Mouse (Mus musculus) splenic B cell, adult 2 months (primary cell): ENCODE results near the gene Zscan12.
"Not testable (repeated sequence)": the region's sequence is repeated elsewhere in the genome, so short reads cannot be mapped to it uniquely, and the experiment has no call there.

Experiments used
- DNase-seq: peaks from one replicate; pipeline ENCODE4 v3.0.0-alpha.2; 2011; ENCODE audit warnings: low read depth, low spot score
- H3K27me3 ChIP-seq: 2 replicates; pipeline ENCODE4 v1.6.1; 2012; ENCODE audit warnings: mild to moderate bottlenecking, low read length, moderate library complexity, mixed read lengths; ENCODE audit not compliant: control insufficient read depth, poor library complexity, insufficient read depth, severe bottlenecking
- H3K36me3 ChIP-seq: 2 replicates; pipeline ENCODE4 v1.6.1; 2012; ENCODE audit warnings: mild to moderate bottlenecking, low read length, moderate library complexity, mixed read lengths; ENCODE audit not compliant: control insufficient read depth, poor library complexity, insufficient read depth, severe bottlenecking

Gene Zscan12

DNA sequence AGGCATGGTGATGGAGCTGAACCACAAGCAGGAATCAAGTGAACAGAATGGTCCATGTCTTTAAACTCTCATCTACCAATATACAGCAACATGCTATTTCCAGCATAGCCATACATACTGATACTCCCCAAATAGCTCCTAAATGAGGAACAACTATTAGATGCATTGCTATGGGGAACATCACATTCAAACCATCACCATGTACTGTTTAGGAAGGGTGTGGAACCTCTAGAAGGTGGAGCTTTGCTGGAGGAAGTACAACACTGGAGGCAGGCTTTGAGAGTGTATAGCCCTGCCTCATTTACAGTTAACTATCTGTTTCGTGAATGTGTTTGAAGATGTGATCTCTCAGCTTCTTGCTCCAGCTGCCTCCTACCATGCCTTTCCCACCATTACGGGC, 15.2 kb downstream of the Zscan12 start:
- no peak for DNase-seq
- Histone ChIP-seq H3K27me3 (no peaks in the 10 kb centered on the region), H3K36me3 (no peaks in the 10 kb centered on the region)

DNA sequence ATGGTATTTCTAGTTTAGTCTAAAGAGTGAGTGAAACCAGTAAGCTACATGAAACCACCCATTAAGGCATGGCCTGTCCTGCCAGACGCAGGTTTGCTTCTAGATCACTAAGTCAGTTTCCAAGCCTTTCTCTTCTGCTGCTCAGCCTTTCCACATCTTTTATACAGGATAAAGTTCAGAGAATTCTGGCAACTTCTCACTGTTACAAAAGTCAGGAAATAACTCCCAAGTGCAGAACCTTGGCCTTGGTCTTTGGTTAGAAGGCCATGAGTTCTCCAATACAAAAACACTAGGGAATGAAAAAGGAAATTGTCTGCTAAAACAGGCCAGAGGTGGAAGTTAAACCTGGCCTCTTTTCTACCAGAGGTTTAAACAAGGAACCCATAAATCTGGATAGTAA, 32.6 kb downstream of the Zscan12 start:
- Histone ChIP-seq H3K36me3 (peaks cover 5% of the 10 kb centered on the region), H3K27me3 (no peaks in the 10 kb centered on the region)
- no peak for DNase-seq

DNA sequence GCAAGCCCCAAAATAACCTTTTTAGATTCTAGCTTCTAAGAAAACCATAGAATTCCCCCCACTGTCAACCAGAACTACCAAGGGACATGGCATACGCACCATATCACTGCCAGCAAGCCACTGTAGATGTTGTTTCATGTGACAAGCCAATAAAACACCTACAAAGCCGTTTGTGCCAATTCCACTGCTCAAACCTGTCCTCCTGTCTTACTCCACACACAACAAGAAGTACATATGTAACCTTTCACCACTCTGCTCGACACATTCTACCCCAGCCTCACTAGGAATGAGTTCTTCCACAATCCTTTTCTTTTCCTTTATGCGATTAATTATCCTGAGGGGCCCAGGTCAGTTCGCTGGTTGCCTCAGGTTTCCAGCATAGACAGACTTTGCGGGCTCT, 33.0 kb downstream of the Zscan12 start:
- no peak for DNase-seq
- Histone ChIP-seq H3K27me3 (no peaks in the 10 kb centered on the region), H3K36me3 (peaks cover 3% of the 10 kb centered on the region)

DNA sequence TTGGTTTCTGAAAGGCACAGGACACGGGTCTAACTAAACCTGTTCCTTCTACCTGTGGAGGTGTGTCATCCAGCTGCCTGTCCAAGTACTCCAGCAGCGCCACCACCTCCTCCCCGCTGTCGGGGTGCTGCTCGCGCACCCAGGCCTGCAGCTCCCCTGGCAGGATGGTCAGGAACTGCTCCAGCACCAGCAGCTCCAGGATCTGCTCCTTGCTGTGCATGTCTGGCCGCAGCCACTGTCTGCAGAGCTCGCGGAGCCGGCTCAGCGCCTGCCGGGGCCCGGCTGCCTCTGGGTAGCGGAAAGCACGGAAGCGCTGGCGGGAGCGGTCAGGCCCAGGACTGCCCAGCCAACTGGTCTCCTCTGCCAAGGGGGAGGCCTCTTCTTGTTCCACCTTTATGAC, 33.4 kb downstream of the Zscan12 start:
- H3K27me3 ChIP-seq, DNase-seq, H3K36me3 ChIP-seq: not testable (repeated sequence)

DNA sequence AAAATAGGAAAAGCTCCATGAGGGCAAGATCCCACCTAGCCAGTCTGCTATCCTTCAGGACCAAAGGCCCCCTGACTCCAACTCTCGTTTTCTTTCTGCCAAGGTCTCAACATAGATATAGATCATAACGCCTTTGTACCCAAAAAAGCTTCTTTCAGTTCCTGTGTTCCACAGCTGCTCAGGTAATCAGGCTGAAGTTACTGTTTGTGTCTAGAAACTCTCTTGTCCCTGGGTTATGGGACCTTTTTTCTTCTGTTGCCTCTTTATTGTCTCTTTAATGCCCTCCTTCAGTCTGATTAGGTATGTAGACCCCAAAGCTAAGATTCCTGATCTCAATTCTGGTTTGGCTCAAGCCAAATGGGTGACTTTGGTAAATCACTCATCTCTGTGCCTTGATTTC, 34.9 kb downstream of the Zscan12 start:
- no peaks in the 10 kb centered on the region; the same call in 1 of the 2 replicates for H3K36me3 ChIP-seq
- no peaks in the 10 kb centered on the region for H3K27me3 ChIP-seq
- no peak for DNase-seq

DNA sequence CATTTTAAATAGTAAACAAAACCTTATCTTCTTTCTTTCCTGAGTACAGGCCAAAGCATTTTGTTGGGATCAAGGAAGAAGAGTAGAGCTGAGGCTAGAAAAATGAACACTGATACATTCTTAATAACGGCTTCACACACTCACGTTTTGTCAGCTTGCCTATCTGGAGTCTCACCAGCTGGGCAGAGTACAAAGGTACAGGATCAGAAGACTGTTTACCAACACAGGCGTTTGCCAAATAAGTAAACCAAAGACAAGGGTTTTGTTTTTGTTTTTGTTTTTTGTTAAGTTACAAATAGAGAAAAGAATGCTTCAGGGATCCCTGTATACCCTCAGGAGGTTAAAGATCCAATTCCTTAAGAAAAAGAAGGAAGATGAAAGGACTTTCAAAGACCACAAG, 38.5 kb downstream of the Zscan12 start:
- no peaks in the 10 kb centered on the region for H3K36me3 ChIP-seq
- DNase-seq = no peak

DNA sequence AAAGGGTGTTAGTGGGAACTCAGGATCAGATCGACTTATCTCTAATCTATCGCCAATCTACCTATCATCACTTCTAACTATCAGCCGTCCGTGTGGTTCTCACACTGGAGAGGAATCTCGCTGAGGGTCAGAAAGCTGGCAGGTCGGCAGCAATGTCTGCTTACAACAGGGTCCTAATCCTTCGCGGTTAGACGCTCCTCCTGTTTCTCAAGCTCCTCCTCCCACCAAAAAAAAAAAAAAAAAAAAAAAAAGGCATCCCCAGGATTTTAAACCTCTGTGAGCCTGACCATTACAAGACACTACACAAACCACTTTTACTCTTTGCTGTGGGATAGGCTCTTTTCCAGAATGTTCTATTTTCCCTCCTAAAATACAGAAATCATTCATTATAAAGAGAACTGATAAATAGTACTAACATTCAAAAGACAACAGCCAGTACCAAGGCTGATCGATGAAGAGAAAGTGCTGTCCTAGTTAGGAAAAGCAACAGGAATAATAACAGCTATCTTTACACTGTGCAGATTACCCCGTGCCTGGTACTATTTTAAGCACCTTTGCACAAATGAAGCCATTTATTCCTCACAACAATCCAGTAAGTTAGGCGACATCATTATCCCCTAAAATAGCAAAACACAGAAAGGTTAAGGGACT, 39.1 kb downstream of the Zscan12 start:
- DNase-seq = no peak
- no peaks in the 10 kb centered on the region for H3K36me3 ChIP-seq

More for the DNA sequence above, 38.5 kb downstream of the Zscan12 start:
- no peaks in the 10 kb centered on the region for H3K27me3 ChIP-seq

DNA sequence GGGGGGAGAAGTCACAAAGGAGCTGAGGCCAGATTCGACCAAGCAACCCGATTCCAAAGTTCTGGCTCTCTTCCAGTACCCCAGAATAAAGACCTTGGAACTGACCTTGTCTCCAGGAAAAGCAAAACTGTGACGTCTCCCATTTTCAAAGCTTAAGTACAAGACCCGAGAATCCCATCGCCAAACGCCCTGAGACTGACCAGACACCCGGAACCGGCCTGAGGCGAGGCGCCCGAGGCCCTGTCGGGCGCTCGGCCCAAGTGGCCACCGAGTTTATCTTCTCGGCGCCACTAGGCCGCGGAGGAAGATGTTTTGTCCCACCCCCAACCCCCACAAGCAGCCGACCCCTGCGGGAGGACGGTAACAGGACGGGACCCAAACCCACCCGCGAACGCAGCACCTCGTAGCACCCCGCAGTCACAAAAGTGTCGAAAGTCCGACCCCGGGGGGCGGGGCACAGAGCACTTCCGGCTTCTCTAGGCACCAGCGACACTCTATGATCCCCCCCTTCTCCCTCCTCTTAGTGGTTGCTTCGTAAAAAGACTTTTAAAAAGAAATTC, 39.7 kb downstream of the Zscan12 start, which contains the start of gene Zkscan3:
TSS of gene Zkscan3 (minus strand) at position 469 of the 560 bp plus-strand sequence.
- Histone ChIP-seq H3K27me3 (no peaks in the 10 kb centered on the region), H3K36me3 (no peaks in the 10 kb centered on the region)
- peak; percentile 91 for DNase-seq

More for the DNA sequence above, 39.1 kb downstream of the Zscan12 start:
- no peaks in the 10 kb centered on the region for H3K27me3 ChIP-seq

DNA sequence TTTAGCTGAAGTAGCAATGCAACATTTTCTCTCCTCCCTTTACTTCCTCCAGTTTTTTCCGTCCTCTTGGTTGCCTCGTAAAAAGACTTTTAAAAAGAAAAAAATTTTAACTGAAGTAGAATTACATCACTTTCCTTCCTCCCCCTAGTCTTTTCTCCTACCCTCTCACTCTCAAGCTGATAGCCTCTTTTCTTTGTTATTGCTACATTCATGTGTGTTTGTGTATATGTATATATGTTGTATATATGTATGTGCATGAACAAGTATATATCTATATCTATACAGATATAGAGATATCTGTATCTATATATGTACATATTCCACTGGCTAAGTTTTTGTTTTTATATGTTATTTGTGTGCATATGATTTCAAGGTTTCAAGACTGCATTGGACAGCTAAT, 40.2 kb downstream of the Zscan12 start:
- no peak for DNase-seq
- no peaks in the 10 kb centered on the region for H3K36me3 ChIP-seq
- H3K27me3 ChIP-seq = no peaks in the 10 kb centered on the region

DNA sequence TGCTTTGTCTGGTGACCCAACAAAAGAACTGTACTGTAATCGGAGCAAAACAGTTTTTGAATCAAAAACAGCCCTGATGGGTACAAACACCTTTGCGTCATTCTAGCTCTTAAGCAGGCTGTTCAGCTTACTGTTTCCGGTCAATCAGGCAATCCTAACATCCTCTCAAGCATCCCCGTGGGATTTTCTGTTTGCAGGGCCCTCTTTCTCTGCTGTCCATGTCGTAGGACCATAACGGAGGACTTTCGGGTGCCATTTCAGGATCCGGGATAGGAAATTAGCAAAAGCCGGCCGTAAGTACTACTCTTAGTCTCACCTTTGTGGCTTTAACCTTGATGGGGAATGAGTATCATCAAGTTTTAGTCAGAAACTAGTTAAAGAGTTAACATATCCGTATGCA, 44.7 kb downstream of the Zscan12 start:
- DNase-seq = no peak
- Histone ChIP-seq H3K27me3 (no peaks in the 10 kb centered on the region; the same call in 1 of the 2 replicates), H3K36me3 (no peaks in the 10 kb centered on the region)

DNA sequence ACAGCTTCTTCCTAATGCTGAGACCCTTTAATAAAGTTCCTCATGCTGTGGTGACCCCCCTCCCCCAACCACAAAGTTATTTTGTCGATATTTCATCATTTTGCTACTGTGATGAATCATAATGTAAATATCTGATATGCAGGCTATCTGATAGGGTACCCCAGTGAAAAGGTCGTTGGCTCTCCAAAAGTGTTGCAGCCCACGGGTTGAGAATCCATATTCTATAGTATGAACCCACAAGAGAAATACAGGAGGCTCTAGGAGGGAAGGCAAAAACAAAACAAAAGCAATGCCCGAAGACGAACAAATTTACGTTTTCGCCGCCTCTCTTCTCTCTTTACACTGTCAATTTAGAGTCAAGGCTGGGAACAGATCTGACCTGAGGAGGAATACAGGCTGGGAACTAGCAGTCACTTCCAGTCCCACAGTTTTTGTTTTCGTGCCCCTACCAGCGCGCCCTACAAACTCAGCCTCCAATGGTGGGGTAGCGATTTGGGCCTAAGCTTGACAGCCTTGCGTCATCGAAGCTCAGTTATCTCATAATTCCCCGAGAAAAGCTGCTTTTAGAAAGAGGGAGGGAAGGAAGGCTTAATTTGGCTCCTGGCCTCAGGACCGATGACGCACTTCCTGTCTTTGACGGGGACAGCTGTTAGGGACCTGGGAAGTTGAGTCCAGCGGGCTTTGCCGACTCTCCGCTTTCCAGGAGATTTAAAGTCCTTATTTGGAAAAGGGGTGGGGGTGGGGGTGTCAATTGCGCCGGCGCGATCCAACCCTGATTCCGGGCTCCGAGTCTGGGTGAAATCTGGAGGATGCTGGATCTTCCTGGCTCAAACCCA, 45.6 kb downstream of the Zscan12 start:
- peak; percentile 47 for DNase-seq
- no peaks in the 10 kb centered on the region for H3K36me3 ChIP-seq
- no peaks in the 10 kb centered on the region; the same call in 1 of the 2 replicates for H3K27me3 ChIP-seq

DNA sequence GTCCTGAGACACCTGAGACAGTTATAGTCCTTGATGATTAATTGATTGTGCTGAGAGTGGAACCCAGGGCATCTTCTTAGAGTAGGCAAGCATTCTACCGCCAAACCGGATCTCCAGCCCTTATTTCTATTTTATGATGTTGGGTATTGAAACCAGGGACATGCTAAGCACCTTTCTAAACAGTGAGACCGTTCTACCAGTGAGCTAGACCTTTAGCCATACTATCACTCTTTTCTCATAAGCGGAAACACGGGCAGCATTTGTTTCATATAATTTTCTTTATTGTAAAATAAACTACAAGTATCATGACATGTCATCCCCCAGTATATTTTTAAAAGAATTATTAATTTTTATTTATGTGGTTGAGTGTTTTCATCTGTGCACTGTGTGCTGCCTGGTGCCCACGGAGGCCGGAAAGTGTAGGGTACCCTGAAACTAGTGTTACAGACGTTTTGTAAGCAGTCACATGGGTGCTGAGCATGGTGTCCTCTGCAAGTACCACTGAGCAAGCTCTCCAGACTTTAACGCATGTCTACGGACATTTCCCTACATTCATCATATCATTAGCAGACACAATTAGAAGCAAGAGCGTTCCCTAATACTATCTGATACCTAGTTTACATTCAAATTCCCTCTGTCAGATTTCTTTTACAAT, 46.3 kb downstream of the Zscan12 start:
- no peak for DNase-seq
- no peaks in the 10 kb centered on the region for H3K36me3 ChIP-seq
- H3K27me3 ChIP-seq = no peaks in the 10 kb centered on the region; the same call in 1 of the 2 replicates

DNA sequence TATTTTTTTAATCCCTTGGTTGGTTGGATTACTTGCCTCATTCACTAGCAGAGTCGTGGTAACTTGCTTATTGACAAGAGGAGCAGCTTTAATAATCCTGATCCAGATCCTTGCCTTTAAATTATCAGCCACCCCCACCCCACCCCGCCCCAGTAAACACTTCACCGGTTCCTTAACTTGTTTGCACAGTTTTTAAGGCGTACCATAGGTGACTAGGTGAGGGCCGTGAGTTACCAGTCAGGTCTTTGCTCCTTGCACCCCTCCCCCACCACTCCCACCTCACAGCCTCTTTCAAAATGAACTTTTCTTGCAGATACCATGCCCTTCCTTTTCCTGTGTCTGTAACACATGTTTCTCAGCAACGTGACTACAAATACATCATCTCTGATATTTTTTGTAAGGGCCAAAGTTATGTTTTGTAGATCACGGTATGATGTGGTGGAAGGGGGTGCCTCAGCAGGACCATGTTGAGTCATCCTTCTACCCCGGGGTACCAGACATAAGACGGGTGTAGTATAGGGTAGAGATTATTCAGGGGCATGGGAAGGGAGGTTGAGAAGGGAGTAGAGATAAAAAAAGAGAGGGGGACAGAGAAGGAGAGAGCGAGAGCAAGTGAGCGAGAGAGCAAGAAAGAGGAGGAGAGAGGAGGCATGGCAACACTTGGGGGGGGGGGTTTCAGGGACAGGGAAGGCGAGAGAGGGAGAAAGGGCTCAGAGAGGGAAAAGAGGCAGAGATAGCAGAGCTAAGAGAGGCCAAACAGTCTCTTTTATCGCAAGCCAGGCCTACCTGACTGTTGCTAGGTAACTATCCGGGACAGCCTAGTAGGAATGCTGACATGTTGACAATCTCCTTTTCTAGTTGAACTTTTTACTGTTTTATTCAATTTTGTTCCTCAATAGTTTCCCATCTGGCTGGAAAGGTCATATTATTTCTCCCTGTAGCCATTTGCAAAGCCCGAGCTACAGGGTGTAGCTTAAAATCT, 51.9 kb downstream of the Zscan12 start:
- Histone ChIP-seq H3K27me3 (no peaks in the 10 kb centered on the region; the same call in 1 of the 2 replicates), H3K36me3 (no peaks in the 10 kb centered on the region)
- DNase-seq = no peak

DNA sequence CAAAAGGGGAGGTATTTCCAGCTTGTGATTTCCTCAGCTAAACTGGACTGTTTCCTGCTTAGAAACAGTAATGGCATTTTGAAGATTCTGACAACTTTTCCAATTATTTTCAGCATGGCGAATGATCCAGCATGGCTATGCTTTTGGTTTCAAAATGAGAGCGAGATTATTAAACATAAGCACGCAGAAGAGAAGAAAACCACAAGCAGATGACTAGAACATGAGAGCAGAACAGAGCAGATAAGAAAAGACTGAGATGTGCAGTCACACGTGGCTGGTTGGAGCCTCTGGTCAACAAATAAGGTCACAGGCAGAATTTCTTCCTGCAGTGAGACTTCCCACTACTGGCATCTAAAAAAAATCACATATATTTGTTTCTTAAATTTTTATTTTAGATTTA, 52.6 kb downstream of the Zscan12 start:
- Histone ChIP-seq H3K36me3 (no peaks in the 10 kb centered on the region), H3K27me3 (no peaks in the 10 kb centered on the region; the same call in 1 of the 2 replicates)
- DNase-seq = no peak
